Mouse (Mus musculus) MEL (cell line): ENCODE measurements around the gene Angptl6.

Experiments used
- CHD2 ChIP-seq: IDR thresholded peaks from 2 replicates; pipeline ENCODE4 v1.6.1; 2011; ENCODE audit warnings: low read length, improper control_type of control experiment
- CTCF ChIP-seq, 3 experiments: IDR thresholded peaks in 2 of 3; conservative IDR thresholded peaks in 1 of 3; 2 replicates each; pipeline ENCODE4 v1.5.1; 2011 to 2012; ENCODE audit warnings: low read length in 3 of 3, low read depth in 2 of 3, mild to moderate bottlenecking in 2 of 3, improper control_type of control experiment in 1 of 3, inconsistent platforms in 1 of 3, mixed read lengths in 1 of 3, moderate library complexity in 1 of 3; ENCODE audit not compliant: control insufficient read depth in 1 of 3, insufficient read depth in 1 of 3, poor library complexity in 1 of 3, severe bottlenecking in 1 of 3
- ELF1 ChIP-seq: IDR thresholded peaks from 2 replicates; pipeline ENCODE4 v1.6.1; 2014; ENCODE audit warnings: low read depth, mild to moderate bottlenecking, inconsistent platforms, low read length, improper control_type of control experiment, moderate library complexity
- GATA1 ChIP-seq: IDR thresholded peaks from 2 replicates; pipeline ENCODE4 v1.6.1; 2011; ENCODE audit warnings: low read depth, low read length, improper control_type of control experiment
- HCFC1 ChIP-seq: IDR thresholded peaks from 2 replicates; pipeline ENCODE4 v1.6.1; 2012; ENCODE audit warnings: low read depth, mild to moderate bottlenecking, inconsistent platforms, low read length, improper control_type of control experiment, moderate library complexity
- JUND ChIP-seq: IDR thresholded peaks from 2 replicates; pipeline ENCODE4 v1.6.1; 2011; ENCODE audit warnings: low read depth, mild to moderate bottlenecking, improper control_type of control experiment, low read length
- MAFK ChIP-seq: IDR thresholded peaks from 2 replicates; pipeline ENCODE4 v1.6.1; 2011; ENCODE audit warnings: low read depth, mild to moderate bottlenecking, low read length, improper control_type of control experiment, borderline replicate concordance
- MXI1 ChIP-seq: IDR thresholded peaks from 2 replicates; pipeline ENCODE4 v1.6.1; 2011; ENCODE audit warnings: mild to moderate bottlenecking, low read depth, low read length, improper control_type of control experiment
- NELFE ChIP-seq: IDR thresholded peaks from 2 replicates; pipeline ENCODE4 v1.6.1; 2011; ENCODE audit warnings: low read depth, low read length, improper control_type of control experiment
- POLR2A ChIP-seq, 2 experiments: IDR thresholded peaks; 2 replicates each; pipeline ENCODE4 v1.6.1; 2011 to 2012; ENCODE audit warnings: low read length in 2 of 2, mild to moderate bottlenecking in 2 of 2, control low read depth in 1 of 2, improper control_type of control experiment in 1 of 2, low read depth in 1 of 2, moderate library complexity in 1 of 2; ENCODE audit not compliant: control insufficient read depth in 1 of 2, insufficient read depth in 1 of 2, poor library complexity in 1 of 2
- TBP ChIP-seq: IDR thresholded peaks from 2 replicates; pipeline ENCODE4 v1.8.0; 2011; ENCODE audit warnings: low read depth, low read length, improper control_type of control experiment

- no peak for TF ChIP-seq POLR2A (IDR thresholded peaks at IDR 0.05; ENCODE audit: control insufficient read depth in 1 of 2, insufficient read depth in 1 of 2, low read depth in 1 of 2, low read length in 2 of 2, poor library complexity in 1 of 2)
- TF ChIP-seq JUND, result no peak
- TF ChIP-seq CTCF (IDR thresholded peaks at IDR 0.05 in 2 of 3, conservative IDR thresholded peaks at IDR 0.05 in 1 of 3; ENCODE audit: control insufficient read depth in 1 of 3, insufficient read depth in 1 of 3, low read depth in 2 of 3, low read length in 3 of 3, poor library complexity in 1 of 3, severe bottlenecking in 1 of 3), result no peak
- no peak for TF ChIP-seq GATA1
- no peak for TF ChIP-seq ELF1
- TF ChIP-seq HCFC1, result no peak
- TF ChIP-seq MXI1, result no peak
- TF ChIP-seq CHD2, result no peak
- no peak for TF ChIP-seq TBP
- no peak for TF ChIP-seq MAFK
- TF ChIP-seq NELFE, result no peak
Measured at GRCm38 (mm10) chr9:20887704-20888385, 8.3 kb upstream of the Angptl6 start, which contains the start of gene Ppan.
